Comparison of ENCODE assay signal across 8 mouse cellular contexts in the genomic region with DNA sequence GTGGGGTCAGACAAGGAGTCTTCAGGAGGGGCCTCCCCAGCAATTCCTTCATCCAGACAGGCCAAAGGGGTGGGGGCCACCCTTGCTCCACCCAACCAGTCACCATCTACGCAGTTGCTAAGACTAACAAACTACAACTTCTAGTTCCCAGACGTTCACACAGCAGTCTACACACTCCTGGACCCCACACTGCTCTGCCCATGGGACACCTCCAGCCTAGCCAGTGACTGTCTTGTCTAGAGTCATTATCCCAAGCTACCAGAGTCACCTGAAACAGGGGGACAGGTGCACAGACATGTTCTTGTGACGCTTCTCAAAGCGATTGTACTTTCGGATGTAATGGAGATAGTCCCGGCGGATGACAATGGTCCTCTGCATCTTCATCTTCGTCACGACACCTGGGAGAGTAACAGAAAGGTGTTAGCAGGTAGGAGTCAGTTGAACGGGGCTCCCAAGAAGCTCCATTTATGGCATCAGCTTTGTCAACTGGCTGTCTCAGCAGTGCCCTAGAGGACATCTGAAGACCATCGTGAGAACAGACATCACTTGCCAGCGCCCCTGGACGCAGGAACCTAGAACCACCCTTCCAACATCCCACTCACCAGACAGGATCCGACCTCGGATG. TPM values are rescaled to one million over a fixed set of nuclear protein-coding genes. Genes with fewer than 3 reads are reported as not detected.
A peak's percentile ranks its signal among the peaks of the same experiment; 100 is the strongest.
DNase-seq lines count a peak whose midpoint lies in the region; ATAC-seq and TF ChIP-seq lines count a peak whose summit lies in the region.

No protein-coding gene starts in this region.

- peak overlapping the region; percentile 81 for H3K4me3 ChIP-seq in cerebellum, adult 2 months (replicated peaks; ENCODE audit: insufficient read depth, low read depth, low read length)
- peak overlapping the region; percentile 83 for H3K4me3 ChIP-seq in spleen, adult 2 months (ENCODE audit: extremely low read depth, insufficient read depth, insufficient read length)
- H3K4me3 ChIP-seq in limb, embryonic 14.5 days (replicated peaks; ENCODE audit: low read length) = peak overlapping the region; percentile 97
- H3K4me3 ChIP-seq in stomach, embryonic 16.5 days (replicated peaks; ENCODE audit: low read length) = peak overlapping the region; percentile 69

- no peak for ATAC-seq in limb, embryonic 14.5 days (ENCODE audit: low FRiP score, low read depth)
- no peak for ATAC-seq in stomach, embryonic 16.5 days (ENCODE audit: insufficient read depth, low FRiP score)
- no peak for ATAC-seq in inflammation-experienced regulatory T-cells, adult 6 months

- no peak for TF ChIP-seq CTCF in cerebellum, adult 2 months (IDR thresholded peaks at IDR 0.05; ENCODE audit: borderline replicate concordance, insufficient read depth, low read depth, low read length)
- no peak for TF ChIP-seq CTCF in spleen, adult 2 months (IDR thresholded peaks at IDR 0.05; ENCODE audit: extremely low read depth, insufficient read depth, insufficient read length, insufficient replicate concordance)

- no peaks in the 10 kb centered on the region for H3K27me3 ChIP-seq in cerebellum, adult 2 months (ENCODE audit: control insufficient read depth, insufficient read depth, low read length)
- H3K27me3 ChIP-seq in spleen, adult 2 months (ENCODE audit: control insufficient read depth, insufficient read depth, low read length) = no peaks in the 10 kb centered on the region
- no peaks in the 10 kb centered on the region for H3K27me3 ChIP-seq in limb, embryonic 14.5 days (ENCODE audit: control insufficient read depth, insufficient read depth, low read length)
- no peaks in the 10 kb centered on the region for H3K27me3 ChIP-seq in stomach, embryonic 16.5 days (ENCODE audit: control insufficient read depth, insufficient read depth, low read length)

- H3K4me2 ChIP-seq in limb, embryonic 14.5 days (replicated peaks; ENCODE audit: low read depth, low read length, severe bottlenecking) = peak overlapping the region; percentile 93
- peak overlapping the region; percentile 76 for H3K4me2 ChIP-seq in stomach, embryonic 16.5 days (ENCODE audit: low read depth, low read length)

- H3K9ac ChIP-seq in limb, embryonic 14.5 days (ENCODE audit: low read depth, low read length, severe bottlenecking) = peak overlapping the region; percentile 98
- peak overlapping the region; percentile 88; the same call in 1 of the 2 replicates for H3K9ac ChIP-seq in stomach, embryonic 16.5 days (ENCODE audit: low read length)

- peaks cover 35% of the 10 kb centered on the region for H3K36me3 ChIP-seq in spleen, adult 2 months (ENCODE audit: control insufficient read depth, insufficient read depth, low read length)
- peaks cover 75% of the 10 kb centered on the region for H3K36me3 ChIP-seq in limb, embryonic 14.5 days (ENCODE audit: control insufficient read depth, insufficient read depth, low read length)
- peaks cover 27% of the 10 kb centered on the region for H3K36me3 ChIP-seq in stomach, embryonic 16.5 days (ENCODE audit: control insufficient read depth, insufficient read depth, low read length)

- DNase-seq in cerebellum, adult 2 months = no peak
- DNase-seq in cerebellum, postnatal 36 days = no peak
- no peak for DNase-seq in spleen, adult 2 months (ENCODE audit: low read depth in 1 of 2, low spot score in 2 of 2)
- no peak for DNase-seq in spleen, postnatal 14 days (ENCODE audit: low spot score in 2 of 2)
- DNase-seq in limb, embryonic 14.5 days (ENCODE audit: low spot score) = no peak
- DNase-seq in c-Kit-positive CD71-positive TER-119-positive erythroid progenitor cells, embryonic 14.5 days (ENCODE audit: low spot score) = no peak

- H3K27ac ChIP-seq in cerebellum, adult 2 months (ENCODE audit: insufficient read depth, low read length) = no peak overlapping the region
- peak overlapping the region; percentile 96 for H3K27ac ChIP-seq in spleen, adult 2 months (ENCODE audit: insufficient read depth, low read length)
- no peak overlapping the region for H3K27ac ChIP-seq in limb, embryonic 14.5 days (replicated peaks; ENCODE audit: low read depth, low read length)
- no peak overlapping the region for H3K27ac ChIP-seq in stomach, embryonic 16.5 days (ENCODE audit: low read length)

- TF ChIP-seq POLR2A in cerebellum, adult 2 months (IDR thresholded peaks at IDR 0.05; ENCODE audit: borderline replicate concordance, insufficient read depth, low read length) = no peak
- no peak for TF ChIP-seq POLR2A in spleen, adult 2 months (IDR thresholded peaks at IDR 0.05; ENCODE audit: low read depth, low read length)
- TF ChIP-seq POLR2A in limb, embryonic 14.5 days (IDR thresholded peaks at IDR 0.05; ENCODE audit: borderline replicate concordance, extremely low read depth, insufficient read depth, insufficient read length) = no peak

- no peaks in the 10 kb centered on the region for H3K9me3 ChIP-seq in limb, embryonic 14.5 days (ENCODE audit: control insufficient read depth, low read length)
- H3K9me3 ChIP-seq in stomach, embryonic 16.5 days (replicated peaks; ENCODE audit: control insufficient read depth, low read length) = no peaks in the 10 kb centered on the region

- H3K4me1 ChIP-seq in cerebellum, adult 2 months (ENCODE audit: control insufficient read depth, insufficient read depth, low read length) = peaks cover 7% of the 10 kb centered on the region; the same call in 1 of the 2 replicates
- peaks cover 29% of the 10 kb centered on the region; the same call in 1 of the 2 replicates for H3K4me1 ChIP-seq in spleen, adult 2 months (ENCODE audit: control insufficient read depth, insufficient read depth, insufficient read length)
- peaks cover 31% of the 10 kb centered on the region for H3K4me1 ChIP-seq in limb, embryonic 14.5 days (ENCODE audit: control insufficient read depth, insufficient read depth, low read length)
- H3K4me1 ChIP-seq in stomach, embryonic 16.5 days (ENCODE audit: control insufficient read depth, insufficient read depth, low read length) = peaks cover 39% of the 10 kb centered on the region

- 75% methylated on average over 15 of the region's 15 CpGs for WGBS in cerebellum, adult 2 months
- WGBS in spleen, adult 2 months = 62% methylated on average over 15 of the region's 15 CpGs
- WGBS in limb, embryonic 14.5 days = 83% methylated on average over 15 of the region's 15 CpGs
- WGBS in stomach, embryonic 16.5 days = 77% methylated on average over 15 of the region's 15 CpGs

RNA-seq across cellular contexts. Expression of gene Rps11, which starts 1.6 kb away (rescaled TPM):
- polyA plus RNA-seq in cerebellum, adult 2 months (2012; rRNA removed) = 392 and 433 TPM in 2 replicates
- polyA plus RNA-seq in spleen, adult 2 months (2012; rRNA removed) = 273 and 325 TPM in 2 replicates
- 563 and 814 TPM in 2 replicates for polyA plus RNA-seq in limb, embryonic 14.5 days (2012; rRNA removed)
- 1,719 and 1,751 TPM in 2 replicates for polyA plus RNA-seq in limb, embryonic 14.5 days (2014; fragmentation: Nextera tagmentation; extraction: Ambion mirVana)
- 1,225 and 1,374 TPM in 2 replicates for polyA plus RNA-seq in stomach, embryonic 16.5 days (2015; fragmentation: Nextera tagmentation; extraction: Ambion mirVana)
- 1,000 to 10,000 TPM; 3,557 to 4,924 (median 4,468) TPM for polyA plus RNA-seq in inflammation-experienced regulatory T-cells, adult 6 months (2017; shearing (Covaris generic))

RNA-seq across cellular contexts. Expression of gene Rpl13a, which starts 5.9 kb away (rescaled TPM):
- polyA plus RNA-seq in cerebellum, adult 2 months (2012; rRNA removed) = 1,090 and 1,228 TPM in 2 replicates
- 1,860 and 2,797 TPM in 2 replicates for polyA plus RNA-seq in spleen, adult 2 months (2012; rRNA removed)
- 3,691 and 3,912 TPM in 2 replicates for polyA plus RNA-seq in limb, embryonic 14.5 days (2012; rRNA removed)
- polyA plus RNA-seq in limb, embryonic 14.5 days (2014; fragmentation: Nextera tagmentation; extraction: Ambion mirVana) = 1,718 and 1,777 TPM in 2 replicates
- polyA plus RNA-seq in stomach, embryonic 16.5 days (2015; fragmentation: Nextera tagmentation; extraction: Ambion mirVana) = 1,102 and 1,332 TPM in 2 replicates
- polyA plus RNA-seq in inflammation-experienced regulatory T-cells, adult 6 months (2017; shearing (Covaris generic)) = 1,000 to 10,000 TPM; 6,216 to 8,178 (median 7,568) TPM

RNA-seq across cellular contexts. Expression of gene Gm45713, which starts 13.4 kb away (rescaled TPM):
- 0.16 TPM in 1 of 2 replicates, not detected in the other for polyA plus RNA-seq in cerebellum, adult 2 months (2012; rRNA removed)
- polyA plus RNA-seq in spleen, adult 2 months (2012; rRNA removed) = 0.28 and 0.70 TPM in 2 replicates
- polyA plus RNA-seq in limb, embryonic 14.5 days (2012; rRNA removed) = 0.31 TPM in 1 of 2 replicates, not detected in the other
- polyA plus RNA-seq in limb, embryonic 14.5 days (2014; fragmentation: Nextera tagmentation; extraction: Ambion mirVana) = 0.39 and 1.4 TPM in 2 replicates
- polyA plus RNA-seq in stomach, embryonic 16.5 days (2015; fragmentation: Nextera tagmentation; extraction: Ambion mirVana) = not detected in 2 replicates
- polyA plus RNA-seq in inflammation-experienced regulatory T-cells, adult 6 months (2017; shearing (Covaris generic)) = 1 to 10 TPM; 1.4 to 2.4 (median 1.6) TPM

RNA-seq across cellular contexts. Expression of gene Flt3l, which starts 13.6 kb away (rescaled TPM):
- 24.4 and 28.4 TPM in 2 replicates for polyA plus RNA-seq in cerebellum, adult 2 months (2012; rRNA removed)
- 183 and 197 TPM in 2 replicates for polyA plus RNA-seq in spleen, adult 2 months (2012; rRNA removed)
- 12.4 and 18.6 TPM in 2 replicates for polyA plus RNA-seq in limb, embryonic 14.5 days (2012; rRNA removed)
- polyA plus RNA-seq in limb, embryonic 14.5 days (2014; fragmentation: Nextera tagmentation; extraction: Ambion mirVana) = 2.2 and 3.3 TPM in 2 replicates
- 2.2 and 2.8 TPM in 2 replicates for polyA plus RNA-seq in stomach, embryonic 16.5 days (2015; fragmentation: Nextera tagmentation; extraction: Ambion mirVana)
- 100 to 1,000 TPM in 1 of 3 experiments, 10 to 100 TPM in 2; 70.2 to 108 (median 97.6) TPM for polyA plus RNA-seq in inflammation-experienced regulatory T-cells, adult 6 months (2017; shearing (Covaris generic))

RNA-seq across cellular contexts. Expression of gene Fcgrt, which starts 19.0 kb away (rescaled TPM):
- polyA plus RNA-seq in cerebellum, adult 2 months (2012; rRNA removed) = 32.1 and 33.7 TPM in 2 replicates
- polyA plus RNA-seq in spleen, adult 2 months (2012; rRNA removed) = 64.4 and 75.4 TPM in 2 replicates
- polyA plus RNA-seq in limb, embryonic 14.5 days (2012; rRNA removed) = 56.1 and 64.6 TPM in 2 replicates
- polyA plus RNA-seq in limb, embryonic 14.5 days (2014; fragmentation: Nextera tagmentation; extraction: Ambion mirVana) = 88.4 and 89.0 TPM in 2 replicates
- polyA plus RNA-seq in stomach, embryonic 16.5 days (2015; fragmentation: Nextera tagmentation; extraction: Ambion mirVana) = 138 and 149 TPM in 2 replicates
- 1 to 10 TPM in 2 of 3 experiments, under 1 TPM in 1; 0.81 to 3.0 (median 1.8) TPM for polyA plus RNA-seq in inflammation-experienced regulatory T-cells, adult 6 months (2017; shearing (Covaris generic))
